Mouse (Mus musculus) gastrocnemius, postnatal 10 days (tissue): ENCODE results near the gene Gm20503. TPM values are rescaled to one million over a fixed set of nuclear protein-coding genes. Genes with fewer than 3 reads are reported as not detected.
A peak's percentile ranks its signal among the peaks of the same experiment; 100 is the strongest.

ENCODE experiments used
- DNase-seq: peaks from one replicate; pipeline ENCODE4 v3.0.0; 2021; ENCODE audit warnings: mixed read lengths
- total RNA-seq, 2 experiments: library from RNA; stranded (reverse); gene quantifications; 2 replicates each; pipeline ENCODE4 v1.2.3; 2021

The Gm20503 gene
- total RNA-seq, 2 experiments from 2014 or later: 1.3 TPM; not detected in 1

GRCm38 (mm10) chr4:59007016-59007415 lies 4.0 kb downstream of the Gm20503 start:
- DNase-seq: no peak

GRCm38 (mm10) chr4:59007974-59008373 lies 5.0 kb downstream of the Gm20503 start:
- DNase-seq: no peak

GRCm38 (mm10) chr4:59009186-59009585 lies 6.2 kb downstream of the Gm20503 start:
- no peak for DNase-seq

- DNase-seq: no peak
These were observed 6.7 kb downstream of the Gm20503 start for GRCm38 (mm10) chr4:59009696-59010095.

- DNase-seq: no peak
These were observed 8.4 kb downstream of the Gm20503 start for GRCm38 (mm10) chr4:59011446-59011845.

- no peak for DNase-seq
These were observed 12.2 kb downstream of the Gm20503 start for GRCm38 (mm10) chr4:59015181-59015580.

GRCm38 (mm10) chr4:59016922-59017321 lies 13.9 kb downstream of the Gm20503 start:
- DNase-seq: no peak

GRCm38 (mm10) chr4:59034325-59034917 lies 31.4 kb downstream of the Gm20503 start:
- peak; percentile 19 for DNase-seq

GRCm38 (mm10) chr4:59034918-59035785 lies 32.1 kb downstream of the Gm20503 start, which contains the start of gene Gng10:
Gene Gng10 (plus strand): TSS chr4:59035088.
- peak; percentile 71 for DNase-seq

GRCm38 (mm10) chr4:59035786-59036350 lies 32.9 kb downstream of the Gm20503 start:
- DNase-seq: no peak

- peak; percentile 71 for DNase-seq
These were observed 33.6 kb downstream of the Gm20503 start for GRCm38 (mm10) chr4:59036490-59037127.

- no peak for DNase-seq
These were observed 34.5 kb downstream of the Gm20503 start for GRCm38 (mm10) chr4:59037525-59037924.

GRCm38 (mm10) chr4:59040397-59041287 lies 37.6 kb downstream of the Gm20503 start:
- no peak for DNase-seq

- no peak for DNase-seq
These were observed 40.1 kb downstream of the Gm20503 start for GRCm38 (mm10) chr4:59043074-59043473.

GRCm38 (mm10) chr4:59043891-59044290 lies 40.9 kb downstream of the Gm20503 start:
- no peak for DNase-seq

GRCm38 (mm10) chr4:59047222-59047621 lies 44.2 kb downstream of the Gm20503 start:
- DNase-seq: no peak

GRCm38 (mm10) chr4:59051081-59051480 lies 48.1 kb downstream of the Gm20503 start:
- DNase-seq: no peak

- DNase-seq: no peak
These were observed 54.9 kb downstream of the Gm20503 start for GRCm38 (mm10) chr4:59057929-59058328.

- no peak for DNase-seq
These were observed 59.5 kb downstream of the Gm20503 start for GRCm38 (mm10) chr4:59062526-59062925.

GRCm38 (mm10) chr4:59069276-59069675 lies 66.3 kb downstream of the Gm20503 start:
- DNase-seq: no peak

GRCm38 (mm10) chr4:59083430-59083829 lies 80.4 kb downstream of the Gm20503 start:
- no peak for DNase-seq

GRCm38 (mm10) chr4:59089391-59089790 lies 86.4 kb downstream of the Gm20503 start:
- no peak for DNase-seq
